Mouse (Mus musculus) monocyte, adult 2 months (primary cell): Measurements from ENCODE around the gene Abtb2.

Source experiments
- DNase-seq, 2 experiments: peaks; one replicate each; pipeline ENCODE4 v3.0.0; 2022; ENCODE audit warnings: low spot score in 2 of 2, low read depth in 1 of 2

Gene Abtb2

GRCm38 (mm10) chr2:103659648-103660556, 93.8 kb downstream of the Abtb2 start:
- no peak for DNase-seq

- no peak for DNase-seq
These were observed 95.6 kb downstream of the Abtb2 start for GRCm38 (mm10) chr2:103661696-103662095.

GRCm38 (mm10) chr2:103662121-103662520, 96.0 kb downstream of the Abtb2 start:
- no peak for DNase-seq

- DNase-seq: no peak
These were observed 98.2 kb downstream of the Abtb2 start for GRCm38 (mm10) chr2:103664341-103664740.

- DNase-seq: no peak
These were observed 102.1 kb downstream of the Abtb2 start for GRCm38 (mm10) chr2:103667962-103668815.

- no peak for DNase-seq
These were observed 102.8 kb downstream of the Abtb2 start for GRCm38 (mm10) chr2:103668939-103669338.

GRCm38 (mm10) chr2:103669561-103669960, 103.5 kb downstream of the Abtb2 start:
- DNase-seq: no peak

GRCm38 (mm10) chr2:103670276-103670680, 104.2 kb downstream of the Abtb2 start:
- no peak for DNase-seq

- no peak for DNase-seq
These were observed 106.5 kb downstream of the Abtb2 start for GRCm38 (mm10) chr2:103672573-103673119.

GRCm38 (mm10) chr2:103673609-103674008, 107.5 kb downstream of the Abtb2 start:
- no peak for DNase-seq

- DNase-seq: no peak
These were observed 109.3 kb downstream of the Abtb2 start for GRCm38 (mm10) chr2:103675391-103675790.

- DNase-seq: no peak
These were observed 110.7 kb downstream of the Abtb2 start for GRCm38 (mm10) chr2:103676808-103677207.

GRCm38 (mm10) chr2:103677614-103678369, 111.7 kb downstream of the Abtb2 start:
- DNase-seq: no peak

GRCm38 (mm10) chr2:103678433-103678832, 112.3 kb downstream of the Abtb2 start:
- DNase-seq: no peak

- DNase-seq: no peak
These were observed 114.4 kb downstream of the Abtb2 start for GRCm38 (mm10) chr2:103680364-103681110.

GRCm38 (mm10) chr2:103681149-103681548, 115.0 kb downstream of the Abtb2 start:
- DNase-seq: no peak

- DNase-seq: no peak
These were observed 116.2 kb downstream of the Abtb2 start for GRCm38 (mm10) chr2:103682261-103682722.

- DNase-seq: no peak
These were observed 116.9 kb downstream of the Abtb2 start for GRCm38 (mm10) chr2:103682927-103683442.

- no peak for DNase-seq
These were observed 118.3 kb downstream of the Abtb2 start for GRCm38 (mm10) chr2:103684431-103684830.
